Mouse (Mus musculus) embryo, embryonic 10 days (tissue): ENCODE measurements around the gene Smco3.
A peak's percentile ranks its signal among the peaks of the same experiment; 100 is the strongest.
"Not testable (repeated sequence)": the region's sequence is repeated elsewhere in the genome, so short reads cannot be mapped to it uniquely, and the experiment has no call there.

Source experiments
- DNase-seq: peaks from one replicate; pipeline ENCODE4 v3.0.0-alpha.2; 2015; ENCODE audit warnings: low spot score

The Smco3 gene

GRCm38 (mm10) chr6:136835352-136835751, at the start of gene Smco3:
Gene Smco3 (minus strand): TSS chr6:136835452.
- DNase-seq, result no peak

- not testable (repeated sequence) for DNase-seq
Observed at GRCm38 (mm10) chr6:136884766-136885165, 49.5 kb upstream of the Smco3 start.

- no peak for DNase-seq
Observed at GRCm38 (mm10) chr6:136883961-136884360, 48.7 kb upstream of the Smco3 start.

GRCm38 (mm10) chr6:136883431-136883915, 48.2 kb upstream of the Smco3 start:
- DNase-seq, result no peak

- DNase-seq, result no peak
Observed at GRCm38 (mm10) chr6:136881678-136882077, 46.4 kb upstream of the Smco3 start.

- DNase-seq, result peak; percentile 38
Observed at GRCm38 (mm10) chr6:136875670-136876069, 40.4 kb upstream of the Smco3 start, which contains the start of gene Mgp. Gene Mgp (minus strand): TSS chr6:136875823.

- no peak for DNase-seq
Observed at GRCm38 (mm10) chr6:136874599-136874998, 39.3 kb upstream of the Smco3 start.

GRCm38 (mm10) chr6:136868921-136869320, 33.7 kb upstream of the Smco3 start:
- no peak for DNase-seq

GRCm38 (mm10) chr6:136866150-136866549, 30.9 kb upstream of the Smco3 start:
- no peak for DNase-seq

- no peak for DNase-seq
Observed at GRCm38 (mm10) chr6:136865360-136865759, 30.1 kb upstream of the Smco3 start.

- peak; percentile 84 for DNase-seq
Observed at GRCm38 (mm10) chr6:136861020-136861419, 25.8 kb upstream of the Smco3 start.

- no peak for DNase-seq
Observed at GRCm38 (mm10) chr6:136858420-136858819, 23.2 kb upstream of the Smco3 start.

- DNase-seq, result peak; percentile 25
Observed at GRCm38 (mm10) chr6:136857873-136858260, 22.6 kb upstream of the Smco3 start.

- peak; percentile 56 for DNase-seq
Observed at GRCm38 (mm10) chr6:136857186-136857872, 22.1 kb upstream of the Smco3 start, which contains the start of gene Art4. Gene Art4 (minus strand): TSS chr6:136857733.

- peak; percentile 25 for DNase-seq
Observed at GRCm38 (mm10) chr6:136856071-136856636, 20.9 kb upstream of the Smco3 start.

GRCm38 (mm10) chr6:136855183-136855582, 19.9 kb upstream of the Smco3 start:
- DNase-seq, result no peak

GRCm38 (mm10) chr6:136854361-136854781, 19.1 kb upstream of the Smco3 start:
- DNase-seq, result no peak

- peak; percentile 60 for DNase-seq
Observed at GRCm38 (mm10) chr6:136852762-136853161, 17.5 kb upstream of the Smco3 start.

- DNase-seq, result no peak
Observed at GRCm38 (mm10) chr6:136852348-136852747, 17.1 kb upstream of the Smco3 start.

- DNase-seq, result no peak
Observed at GRCm38 (mm10) chr6:136850267-136850666, 15.0 kb upstream of the Smco3 start.

GRCm38 (mm10) chr6:136848971-136849370, 13.7 kb upstream of the Smco3 start:
- no peak for DNase-seq

- no peak for DNase-seq
Observed at GRCm38 (mm10) chr6:136848399-136848798, 13.1 kb upstream of the Smco3 start.

GRCm38 (mm10) chr6:136847790-136848189, 12.5 kb upstream of the Smco3 start:
- peak; percentile 60 for DNase-seq
